Mouse (Mus musculus): ENCODE results near the gene Ubac1.

GRCm38 (mm10) chr2:26041163-26041810, 19.7 kb upstream of the Ubac1 start:
- TF ChIP-seq CTCF (conservative IDR thresholded peaks at IDR 0.05; ENCODE audit: low read length) (no peak), NANOG (IDR thresholded peaks at IDR 0.05; ENCODE audit: borderline replicate concordance, low read length) (no peak), POU5F1 (IDR thresholded peaks at IDR 0.05; ENCODE audit: borderline replicate concordance, low read length) (no peak)
